18 mouse cellular contexts compared by ENCODE assay signal in the genomic region with DNA sequence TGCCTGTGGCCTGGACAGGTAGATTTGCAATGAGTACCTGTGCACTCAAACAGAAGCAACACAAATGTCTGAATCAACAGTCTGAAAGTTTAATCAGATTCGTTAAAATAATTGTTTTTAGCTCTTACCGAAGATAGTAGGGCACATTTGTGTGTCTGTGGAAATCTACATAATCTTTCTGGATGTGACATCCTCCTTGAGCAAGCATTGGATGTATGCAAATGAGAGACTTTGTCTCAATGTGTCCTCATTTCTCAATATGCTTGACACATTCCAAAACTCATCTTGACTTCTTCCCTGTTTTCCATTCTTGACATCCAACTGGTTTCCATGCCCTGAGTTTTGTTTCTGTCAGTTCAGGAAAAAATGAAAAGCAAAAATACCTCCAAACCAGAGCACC.
DNase-seq lines count a peak whose midpoint lies in the region; ATAC-seq lines count a peak whose summit lies in the region.
"Had no signal": no experiment of that assay in that cellular context is flagged by ENCODE, and none has a peak within 500 bp of the region (broad histone marks: within the 10 kb centered on the region; RNA-seq: fewer than 3 reads in every experiment).

No protein-coding gene starts in this region.

- no peaks in the 10 kb centered on the region for H3K36me3 ChIP-seq in forebrain, embryonic 16.5 days (ENCODE audit: control insufficient read depth, insufficient read depth)
- no peaks in the 10 kb centered on the region for H3K36me3 ChIP-seq in forebrain, embryonic 10.5 days (replicated peaks)
- H3K36me3 ChIP-seq: embryonic facial prominence, embryonic 13.5 days; embryonic facial prominence, embryonic 15.5 days; forebrain, embryonic 12.5 days had no signal

- no peaks in the 10 kb centered on the region for H3K9me3 ChIP-seq in forebrain, embryonic 16.5 days (ENCODE audit: control insufficient read depth, low read length)
- H3K9me3 ChIP-seq in forebrain, embryonic 10.5 days: no peaks in the 10 kb centered on the region
- H3K9me3 ChIP-seq: embryonic facial prominence, embryonic 13.5 days; embryonic facial prominence, embryonic 15.5 days; forebrain, embryonic 12.5 days had no signal

- DNase-seq in forebrain, embryonic 10.5 days (ENCODE audit: extremely low spot score, low spot score): no peak
- DNase-seq in frontal cortex, adult 2 months (ENCODE audit: extremely low spot score in 1 of 2, low spot score in 1 of 2): no peak
- DNase-seq: adrenal gland, adult 2 months; adrenal gland, postnatal 10 days; adrenal gland, postnatal 25 days; cerebellum, adult 11 months; cerebellum, adult 18-20 months; cerebellum, adult 8-10 months; cerebellum, adult 9-11 months; cerebellum, postnatal 14 days; cerebellum, postnatal 36 days; embryo, embryonic 11 days had no signal

- H3K27me3 ChIP-seq in forebrain, embryonic 16.5 days (replicated peaks; ENCODE audit: control insufficient read depth, insufficient read depth, low read length): no peaks in the 10 kb centered on the region
- H3K27me3 ChIP-seq in forebrain, embryonic 10.5 days (ENCODE audit: poor library complexity, severe bottlenecking): no peaks in the 10 kb centered on the region
- H3K27me3 ChIP-seq: embryonic facial prominence, embryonic 13.5 days; embryonic facial prominence, embryonic 15.5 days; forebrain, embryonic 12.5 days had no signal

- 77% methylated on average over 2 of the region's 2 CpGs for WGBS in forebrain, embryonic 16.5 days
- WGBS in forebrain, embryonic 10.5 days: 81% methylated on average over 2 of the region's 2 CpGs

- no peak overlapping the region for H3K4me2 ChIP-seq in forebrain, embryonic 16.5 days (ENCODE audit: low read length)
- H3K4me2 ChIP-seq: embryonic facial prominence, embryonic 13.5 days; embryonic facial prominence, embryonic 15.5 days; forebrain, embryonic 12.5 days had no signal

- peak overlapping the region; percentile 53; the same call in 1 of the 2 replicates for H3K27ac ChIP-seq in forebrain, embryonic 16.5 days (ENCODE audit: low read length)
- no peak overlapping the region for H3K27ac ChIP-seq in forebrain, embryonic 10.5 days
- H3K27ac ChIP-seq: embryonic facial prominence, embryonic 13.5 days; embryonic facial prominence, embryonic 15.5 days; forebrain, embryonic 12.5 days had no signal

- ATAC-seq in forebrain, embryonic 16.5 days: no peak
- ATAC-seq in frontal cortex, adult (ENCODE audit: low TSS enrichment): peak; percentile 56; the same call in 1 of the 2 replicates

- H3K9ac ChIP-seq in forebrain, embryonic 16.5 days (replicated peaks; ENCODE audit: low read depth, low read length): no peak overlapping the region
- H3K9ac ChIP-seq: embryonic facial prominence, embryonic 13.5 days; embryonic facial prominence, embryonic 15.5 days; forebrain, embryonic 12.5 days had no signal

- H3K4me3 ChIP-seq in forebrain, embryonic 16.5 days (replicated peaks; ENCODE audit: low read length): no peak overlapping the region
- H3K4me3 ChIP-seq in forebrain, embryonic 10.5 days: no peak overlapping the region
- H3K4me3 ChIP-seq: embryonic facial prominence, embryonic 13.5 days; embryonic facial prominence, embryonic 15.5 days; erythroblast, embryonic 14.5 days; forebrain, embryonic 12.5 days had no signal

- no peaks in the 10 kb centered on the region for H3K4me1 ChIP-seq in forebrain, embryonic 16.5 days (replicated peaks; ENCODE audit: control insufficient read depth, insufficient read depth, low read length)
- no peaks in the 10 kb centered on the region for H3K4me1 ChIP-seq in forebrain, embryonic 10.5 days
- H3K4me1 ChIP-seq: embryonic facial prominence, embryonic 13.5 days; embryonic facial prominence, embryonic 15.5 days; forebrain, embryonic 12.5 days had no signal
